Mouse (Mus musculus): Measurements from ENCODE around the gene Rbp1. TPM values are rescaled to one million over a fixed set of nuclear protein-coding genes. Genes with fewer than 3 reads are reported as not detected.

Gene Rbp1
- total RNA-seq, 2 experiments from 2014 or later = 5.1 to 9.5 TPM

- DNase-seq (ENCODE audit: low spot score in 2 of 2) = no peak
These were observed 67.4 kb downstream of the Rbp1 start for GRCm38 (mm10) chr9:98490128-98490527.

- no peak for DNase-seq (ENCODE audit: low spot score in 2 of 2)
These were observed 68.3 kb downstream of the Rbp1 start for GRCm38 (mm10) chr9:98491071-98491470.

- no peak for DNase-seq (ENCODE audit: low spot score in 2 of 2)
These were observed 69.5 kb downstream of the Rbp1 start for GRCm38 (mm10) chr9:98492212-98492611.

GRCm38 (mm10) chr9:98492821-98493220, 70.1 kb downstream of the Rbp1 start:
- DNase-seq (ENCODE audit: low spot score in 2 of 2) = no peak

Other genes starting within 250 kb of the Rbp1 start
- under 1 TPM; 0.90 to 0.98 TPM for gene Nmnat3, start 135.5 kb upstream of the Rbp1 start, total RNA-seq (2021)
- not detected for gene Rbp2, start 63.2 kb downstream of the Rbp1 start, total RNA-seq (2021)
- 10 to 100 TPM; 93.0 to 94.0 TPM for gene Copb2, start 140.8 kb downstream of the Rbp1 start, total RNA-seq (2021)
- 10 to 100 TPM; 30.2 to 33.5 TPM for gene Mrps22, start 178.7 kb downstream of the Rbp1 start, total RNA-seq (2021)

Data from layer of hippocampus, postnatal 14 days (tissue).